Mouse (Mus musculus) heart, postnatal 25 days (tissue): ENCODE results near the gene Smarcc1. TPM values are rescaled to one million over a fixed set of nuclear protein-coding genes. Genes with fewer than 3 reads are reported as not detected.
"Not testable (repeated sequence)": the region's sequence is repeated elsewhere in the genome, so short reads cannot be mapped to it uniquely, and the experiment has no call there.

ENCODE experiments used
- DNase-seq: peaks from one replicate; pipeline ENCODE4 v3.0.0; 2022; ENCODE audit warnings: low spot score
- intact Hi-C: fragments of 180-260 bp; cut with DNase I; formaldehyde crosslinking; loops from one replicate; pipeline ENCODE4 v1.15.1; 2025
- total RNA-seq, 2 experiments: library from RNA; stranded (reverse); gene quantifications; 2 replicates each; pipeline ENCODE4 v1.2.3; 2021

The Smarcc1 gene
- total RNA-seq, 2 experiments from 2014 or later = 22.8 to 26.0 TPM

DNA sequence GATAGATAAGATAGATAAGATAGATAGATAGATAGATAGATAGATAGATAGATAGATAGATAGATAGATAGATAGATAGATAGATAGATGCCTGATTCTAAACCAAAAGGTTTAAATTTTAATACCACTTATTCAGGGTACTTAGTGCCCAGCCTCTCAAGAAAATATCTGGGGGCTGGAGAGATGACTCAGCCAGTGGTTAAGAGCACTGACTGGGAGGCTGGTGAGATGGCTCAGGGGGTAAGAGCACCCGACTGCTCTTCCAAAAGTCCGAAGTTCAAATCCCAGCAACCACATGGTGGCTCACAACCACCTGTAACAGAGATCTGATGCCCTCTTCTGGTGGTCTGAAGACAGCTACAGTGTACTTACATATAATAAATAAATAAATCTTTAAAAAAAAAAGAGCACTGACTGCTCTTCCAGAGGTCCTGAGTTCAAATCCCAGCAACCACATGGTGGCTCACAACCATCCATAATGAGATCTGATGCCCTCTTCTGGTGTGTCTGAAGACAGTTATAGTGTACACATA lies 6.6 kb downstream of the Smarcc1 start:
- DNase-seq, intact Hi-C loops: not testable (repeated sequence)

DNA sequence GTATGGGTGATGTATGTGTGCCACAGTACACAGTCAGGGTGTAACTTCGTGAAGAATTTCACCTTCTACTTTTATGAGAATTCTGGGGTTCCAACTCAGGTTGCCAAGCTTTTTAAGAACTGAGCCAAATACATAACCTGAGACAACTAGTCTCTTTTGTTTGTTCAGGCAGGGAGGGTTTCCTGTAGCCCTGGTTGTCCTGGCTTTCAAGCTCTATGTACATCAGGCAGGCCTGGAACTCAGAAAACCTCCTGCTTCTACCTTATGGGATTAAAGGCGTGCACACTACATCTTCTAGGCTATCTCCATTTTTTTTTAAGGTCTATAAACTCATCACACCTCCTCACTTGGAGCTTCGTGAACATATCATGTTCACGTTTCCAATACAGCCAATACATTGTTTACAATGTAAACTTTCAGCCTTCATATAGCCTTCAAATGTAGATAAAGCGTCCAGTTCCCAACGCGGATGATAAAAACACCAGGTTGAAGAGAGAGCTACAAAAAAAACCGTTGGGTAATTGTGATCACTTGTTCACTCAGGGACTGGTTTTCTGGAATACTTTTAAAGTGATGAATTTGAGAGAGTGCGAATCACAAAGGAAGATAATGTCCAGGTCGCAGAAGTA lies 13.5 kb downstream of the Smarcc1 start:
- intact Hi-C loops = loop anchor here (2.0 kb wide), 1 partner anchor 14 kb away; the partner anchor contains the start of genes Dhx30 and Smarcc1
- no peak for DNase-seq

- intact Hi-C loops = loop anchor here (2.0 kb wide), 1 partner anchor 15 kb away; the partner anchor contains the start of genes Dhx30 and Smarcc1
- DNase-seq = peak; percentile 98
Measured at GRCm38 (mm10) chr9:110131525-110132197, 14.2 kb downstream of the Smarcc1 start.

- no peak for DNase-seq
- intact Hi-C loops = no loop called here
Measured at GRCm38 (mm10) chr9:110132201-110132605, 14.7 kb downstream of the Smarcc1 start.

- intact Hi-C loops = no loop called here
Measured at GRCm38 (mm10) chr9:110132921-110133320, 15.4 kb downstream of the Smarcc1 start.

GRCm38 (mm10) chr9:110134176-110134575 lies 16.7 kb downstream of the Smarcc1 start:
- no peak for DNase-seq
- intact Hi-C loops = no loop called here

More at GRCm38 (mm10) chr9:110132921-110133320, 15.4 kb downstream of the Smarcc1 start:
- no peak for DNase-seq

GRCm38 (mm10) chr9:110139119-110139518 lies 21.6 kb downstream of the Smarcc1 start:
- intact Hi-C loops = no loop called here
- DNase-seq = no peak

- intact Hi-C loops = no loop called here
- DNase-seq = no peak
Measured at GRCm38 (mm10) chr9:110142097-110142496, 24.6 kb downstream of the Smarcc1 start.

DNA sequence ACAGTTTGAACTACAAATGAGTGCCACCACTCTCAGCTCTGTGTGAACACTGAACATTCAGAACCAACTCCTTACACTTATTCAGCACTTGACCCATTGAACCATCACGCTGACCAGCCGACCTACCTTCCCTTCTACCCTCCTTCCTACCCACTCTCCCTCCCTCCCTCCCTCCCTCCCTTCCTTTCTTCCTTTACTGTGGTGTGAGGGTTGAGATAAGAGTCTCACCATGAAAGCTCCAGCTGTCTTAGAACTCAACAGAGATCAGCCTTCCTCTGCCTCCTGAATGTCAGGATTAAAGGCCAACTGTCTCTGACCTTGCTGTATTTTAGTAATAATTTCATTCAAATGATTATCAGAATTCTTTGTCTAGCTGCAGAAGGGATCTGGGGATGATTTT lies 31.1 kb downstream of the Smarcc1 start:
- no peak for DNase-seq
- intact Hi-C loops = no loop called here

- DNase-seq = no peak
- intact Hi-C loops = no loop called here
Measured at GRCm38 (mm10) chr9:110159036-110159435, 41.5 kb downstream of the Smarcc1 start.

DNA sequence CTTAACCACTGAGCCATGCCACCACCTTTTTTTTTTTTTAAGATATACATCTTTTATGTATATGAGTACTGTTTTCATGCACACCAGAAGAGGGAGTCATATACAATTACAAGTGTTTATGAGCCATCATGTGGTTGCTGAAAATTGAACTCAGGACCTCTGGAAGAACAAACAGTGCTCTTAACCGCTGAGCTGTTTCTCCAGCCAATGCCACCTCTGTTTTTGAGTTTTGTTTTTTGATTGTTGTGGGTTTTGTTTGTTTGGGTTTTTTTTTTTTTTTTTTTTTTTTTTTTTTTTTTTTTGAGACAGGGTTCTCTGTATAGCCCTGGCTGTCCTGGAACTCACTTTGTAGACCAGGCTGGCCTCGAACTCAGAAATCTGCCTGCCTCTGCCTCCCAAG lies 43.0 kb downstream of the Smarcc1 start:
- DNase-seq, intact Hi-C loops: not testable (repeated sequence)

DNA sequence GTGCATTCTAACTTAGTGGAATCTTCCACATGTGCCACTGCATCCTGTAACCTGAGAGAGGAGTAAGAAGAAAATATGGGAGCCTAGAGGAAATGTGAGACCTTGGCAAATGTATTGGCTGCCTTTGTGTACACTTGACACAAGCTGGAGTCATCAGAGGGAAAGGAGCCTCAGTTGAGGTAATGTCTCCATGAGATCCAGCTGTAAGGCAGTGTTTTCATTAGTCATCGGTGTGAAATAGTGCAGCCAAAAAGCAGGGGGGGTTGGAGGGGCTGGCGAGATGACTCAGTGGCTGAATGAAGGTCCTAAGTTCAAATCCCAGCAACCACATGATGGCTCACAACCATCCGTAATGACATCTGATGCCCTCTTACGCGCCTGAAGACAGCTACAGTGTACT lies 44.9 kb downstream of the Smarcc1 start:
- no peak for DNase-seq
- intact Hi-C loops = no loop called here

- intact Hi-C loops = no loop called here
- no peak for DNase-seq
Measured at GRCm38 (mm10) chr9:110163071-110163470, 45.6 kb downstream of the Smarcc1 start.

DNA sequence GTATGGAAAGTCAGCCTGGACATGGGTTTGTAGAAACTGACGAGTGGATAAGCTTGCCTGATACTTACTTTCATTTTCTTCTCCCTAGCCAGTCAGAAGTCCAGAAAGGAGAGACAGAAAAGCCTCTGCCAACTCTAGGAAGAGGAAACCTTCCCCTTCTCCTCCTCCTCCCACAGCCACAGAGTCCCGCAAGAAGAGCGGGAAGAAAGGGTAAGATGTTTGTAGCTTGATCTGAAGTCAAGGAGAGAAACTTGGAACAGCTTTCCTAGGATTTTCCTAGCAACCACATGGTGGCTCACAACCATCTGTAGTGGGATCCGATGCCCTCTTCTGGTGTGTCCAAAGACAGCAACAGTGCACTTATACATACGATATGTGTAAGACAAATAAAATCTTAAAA lies 53.4 kb downstream of the Smarcc1 start:
- intact Hi-C loops = no loop called here
- no peak for DNase-seq

- DNase-seq = no peak
- intact Hi-C loops = loop anchor here (10.0 kb wide), 1 partner anchor 95 kb away; no protein-coding TSS in a partner anchor
Measured at GRCm38 (mm10) chr9:110199870-110200269, 82.4 kb downstream of the Smarcc1 start.

- DNase-seq = no peak
- intact Hi-C loops = no loop called here
Measured at GRCm38 (mm10) chr9:110205526-110206404, 88.3 kb downstream of the Smarcc1 start.

DNA sequence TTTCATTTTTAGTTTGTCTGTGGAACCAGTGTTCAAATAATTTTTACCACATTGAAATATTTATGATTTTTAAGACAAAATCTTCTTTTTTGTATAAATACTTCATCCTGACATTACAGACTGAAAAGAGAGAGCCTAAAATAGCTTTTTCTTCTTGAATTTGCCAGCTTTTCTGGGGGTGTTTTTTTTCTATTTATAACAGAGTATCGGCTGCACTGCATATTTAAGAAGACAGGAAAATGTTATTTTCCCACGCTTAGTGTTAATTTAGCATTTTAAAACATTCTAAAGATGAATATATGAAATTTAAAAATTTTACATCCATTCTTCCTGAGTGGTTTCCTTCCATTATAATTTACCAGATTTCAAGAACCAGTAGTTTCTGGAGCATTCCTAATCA lies 88.9 kb downstream of the Smarcc1 start:
- intact Hi-C loops = no loop called here
- no peak for DNase-seq

GRCm38 (mm10) chr9:110208265-110208664 lies 90.8 kb downstream of the Smarcc1 start:
- DNase-seq = no peak
- intact Hi-C loops = no loop called here

DNA sequence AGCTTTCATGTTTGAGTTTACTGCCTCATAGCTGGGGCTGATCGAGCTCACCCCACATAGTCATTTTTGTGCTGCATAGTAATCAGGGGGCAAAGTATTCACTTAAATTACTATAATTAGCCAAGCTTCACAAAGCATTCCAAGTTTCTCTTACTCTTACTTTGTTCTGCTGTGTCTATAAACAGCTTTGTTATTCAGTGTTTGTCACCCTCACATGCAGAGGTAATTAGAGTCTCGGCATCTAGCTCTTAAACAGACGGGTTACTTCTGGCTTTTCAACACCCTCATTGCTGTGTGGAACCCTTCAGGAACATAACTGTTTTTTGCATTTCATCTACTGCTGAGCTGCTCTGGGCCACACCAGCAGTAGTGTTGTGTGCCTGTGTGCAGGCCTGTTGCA lies 91.5 kb downstream of the Smarcc1 start:
- intact Hi-C loops = no loop called here
- DNase-seq = no peak

GRCm38 (mm10) chr9:110224273-110224672 lies 106.8 kb downstream of the Smarcc1 start:
- intact Hi-C loops = no loop called here
- no peak for DNase-seq
